Mouse (Mus musculus) liver, embryonic 14 days (tissue): ENCODE results near the gene Il13ra1. TPM values are rescaled to one million over a fixed set of nuclear protein-coding genes. Genes with fewer than 3 reads are reported as not detected.

ENCODE experiments used
- polyA plus RNA-seq: library from polyadenylated mRNA; depleted of rRNA; stranded (reverse); fragments of >200 nt; gene quantifications from 2 replicates; pipeline ENCODE4 v1.2.3, GENCODE M21; 2012; rRNA removed

Gene Il13ra1
- 1.4 and 2.0 TPM in 2 replicates for polyA plus RNA-seq

DNA sequence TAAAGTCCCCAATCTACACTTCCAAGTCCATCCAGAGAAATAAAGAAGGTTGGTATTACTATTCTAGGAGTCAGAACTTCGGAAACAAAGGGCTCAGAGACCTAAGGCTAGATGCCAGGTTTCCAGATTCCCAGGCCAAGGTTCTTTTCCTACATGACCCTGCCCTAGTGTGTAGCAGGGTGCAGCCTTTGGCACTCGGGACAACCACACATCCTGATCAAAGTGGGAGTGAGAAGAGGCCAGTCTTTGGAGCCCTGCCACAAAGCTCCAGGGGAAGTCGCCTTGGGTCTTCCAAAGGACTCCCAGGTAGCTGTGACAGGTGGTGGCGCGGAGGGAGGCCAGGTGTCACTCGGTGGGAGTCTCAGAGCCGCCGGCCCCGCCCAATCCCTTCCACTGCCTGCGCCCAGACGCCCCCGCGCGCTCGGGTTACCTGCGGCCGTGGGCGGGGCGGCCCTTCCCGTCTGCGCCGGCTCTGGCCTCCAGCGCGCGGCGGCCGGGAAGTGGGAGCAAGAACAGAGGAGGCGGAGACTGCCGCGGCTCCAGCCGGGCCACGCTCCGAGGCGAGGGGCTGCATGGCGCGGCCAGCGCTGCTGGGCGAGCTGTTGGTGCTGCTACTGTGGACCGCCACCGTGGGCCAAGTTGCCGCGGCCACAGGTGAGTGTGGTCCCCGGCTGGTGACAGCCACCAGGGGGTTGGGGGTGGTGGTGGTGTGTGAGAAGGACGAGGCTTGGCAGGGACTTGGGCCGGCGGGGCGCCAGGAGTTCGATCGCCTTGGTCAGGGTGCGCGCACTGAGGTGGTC is at the start of gene Il13ra1:
Il13ra1 (plus strand) TSS at position 489 of the 800 bp plus-strand sequence.

DNA sequence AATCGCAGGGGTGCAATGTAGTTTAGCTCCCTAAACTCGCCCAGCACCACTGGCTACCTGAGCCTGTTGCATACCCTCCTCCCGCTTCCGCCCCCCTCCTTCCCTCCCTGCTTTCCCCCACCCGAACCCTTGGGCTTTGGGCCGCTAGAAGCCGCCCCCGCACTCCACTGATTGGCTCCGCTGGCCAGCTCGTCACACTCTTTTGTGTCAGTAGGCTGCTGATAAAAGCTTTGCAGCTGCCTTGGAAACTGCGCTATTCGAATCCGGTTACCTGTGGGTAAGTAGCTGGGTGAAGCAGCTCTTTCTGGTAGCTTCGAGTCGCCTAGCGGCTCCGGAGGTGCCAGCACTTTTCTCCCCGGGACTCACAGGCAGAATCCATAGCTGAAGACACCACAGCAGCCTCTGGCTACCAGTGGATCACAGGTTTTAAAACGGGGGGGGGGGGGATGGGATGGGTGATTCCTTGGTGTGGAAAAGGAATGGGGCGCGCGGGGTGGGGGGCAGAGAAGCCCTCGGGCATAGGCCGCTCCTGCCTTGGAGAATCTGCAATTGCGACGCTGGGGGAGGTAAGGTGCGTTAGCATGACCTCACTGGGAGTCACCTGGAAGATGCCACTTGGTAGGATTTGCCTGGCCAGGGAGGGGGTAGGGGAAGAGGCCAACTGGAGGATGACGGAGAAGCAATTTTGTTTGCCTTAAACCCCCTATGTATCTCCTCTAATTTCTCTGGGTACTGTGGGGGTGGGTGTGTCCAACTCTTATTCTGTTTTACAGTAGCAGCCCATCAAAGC is 84.0 kb downstream of the Il13ra1 start, which contains the start of gene Zcchc12:
Zcchc12 (plus strand) TSS at position 169 of the 790 bp plus-strand sequence.

Other genes with a start within 250 kb of the Il13ra1 start
- 2.4 and 2.6 TPM in 2 replicates for gene Dock11, start 223.3 kb upstream of the Il13ra1 start, polyA plus RNA-seq
- 0.03 and 0.31 TPM in 2 replicates for gene Zcchc12, start 83.8 kb downstream of the Il13ra1 start, polyA plus RNA-seq
- gene Lonrf3, start 216.2 kb downstream of the Il13ra1 start, polyA plus RNA-seq: 0.50 TPM in 2 replicates